Mouse (Mus musculus) regulatory T cell (primary cell): ENCODE results near the gene Pafah1b3.

Source experiments
- in situ Hi-C: fragments of 300-600 bp; cut with MboI, MseI; formaldehyde crosslinking; loops from one replicate; pipeline ENCODE4 v1.15.1; 2025; ENCODE audit warnings: high pct_unique_total_duplicates

Gene Pafah1b3

GRCm38 (mm10) chr7:25269545-25270271, 28.1 kb downstream of the Pafah1b3 start:
- in situ Hi-C loops = loop anchor here (5.0 to 25.0 kb wide), 2 partner anchors 137 to 1918 kb away; partner anchors contain the start of genes BC024978, Gm21983, Mia and Rab4b

GRCm38 (mm10) chr7:25269029-25269428, 28.8 kb downstream of the Pafah1b3 start:
- in situ Hi-C loops = loop anchor here (25.0 kb wide), 1 partner anchor 1918 kb away; the partner anchor contains the start of genes BC024978, Gm21983, Mia and Rab4b

- in situ Hi-C loops = loop anchor here (25.0 kb wide), 1 partner anchor 1919 kb away; the partner anchor contains the start of genes BC024978, Gm21983, Mia and Rab4b
Observed at GRCm38 (mm10) chr7:25268588-25268987, 29.2 kb downstream of the Pafah1b3 start.

GRCm38 (mm10) chr7:25267751-25268463, 29.9 kb downstream of the Pafah1b3 start:
- in situ Hi-C loops = loop anchor here (25.0 kb wide), 1 partner anchor 1919 kb away; the partner anchor contains the start of genes BC024978, Gm21983, Mia and Rab4b

- in situ Hi-C loops = loop anchor here (25.0 kb wide), 1 partner anchor 1920 kb away; the partner anchor contains the start of genes BC024978, Gm21983, Mia and Rab4b
Observed at GRCm38 (mm10) chr7:25267301-25267750, 30.5 kb downstream of the Pafah1b3 start, which contains the start of gene Cic. TSS of gene Cic (plus strand) at chr7:25267704.

- in situ Hi-C loops = loop anchor here (25.0 kb wide), 1 partner anchor 1921 kb away; the partner anchor contains the start of genes BC024978, Gm21983, Mia and Rab4b
Observed at GRCm38 (mm10) chr7:25266180-25266962, 31.4 kb downstream of the Pafah1b3 start.

GRCm38 (mm10) chr7:25265743-25266142, 32.0 kb downstream of the Pafah1b3 start:
- in situ Hi-C loops = loop anchor here (25.0 kb wide), 1 partner anchor 1922 kb away; the partner anchor contains the start of genes BC024978, Gm21983, Mia and Rab4b

GRCm38 (mm10) chr7:25263968-25264870, 33.6 kb downstream of the Pafah1b3 start:
- in situ Hi-C loops = loop anchor here (25.0 kb wide), 1 partner anchor 1923 kb away; the partner anchor contains the start of genes BC024978, Gm21983, Mia and Rab4b

- in situ Hi-C loops = loop anchor here (25.0 kb wide), 1 partner anchor 1925 kb away; the partner anchor contains the start of genes BC024978, Gm21983, Mia and Rab4b
Observed at GRCm38 (mm10) chr7:25261896-25262295, 35.9 kb downstream of the Pafah1b3 start.

GRCm38 (mm10) chr7:25251822-25252221, 46.0 kb downstream of the Pafah1b3 start:
- in situ Hi-C loops = loop anchor here (25.0 kb wide), 1 partner anchor 1935 kb away; the partner anchor contains the start of genes BC024978, Gm21983, Mia and Rab4b

- in situ Hi-C loops = loop anchor here (25.0 kb wide), 1 partner anchor 1936 kb away; the partner anchor contains the start of genes BC024978, Gm21983, Mia and Rab4b
Observed at GRCm38 (mm10) chr7:25251071-25251791, 46.6 kb downstream of the Pafah1b3 start.

- in situ Hi-C loops = loop anchor here (25.0 kb wide), 1 partner anchor 1937 kb away; the partner anchor contains the start of genes BC024978, Gm21983, Mia and Rab4b
Observed at GRCm38 (mm10) chr7:25250141-25250972, 47.4 kb downstream of the Pafah1b3 start, which contains the start of gene Erf. TSS of gene Erf (minus strand) at chr7:25250761.

- in situ Hi-C loops = loop anchor here (25.0 kb wide), 1 partner anchor 1938 kb away; the partner anchor contains the start of genes BC024978, Gm21983, Mia and Rab4b
Observed at GRCm38 (mm10) chr7:25249314-25250140, 48.3 kb downstream of the Pafah1b3 start.

- in situ Hi-C loops = no loop called here
Observed at GRCm38 (mm10) chr7:25248846-25249313, 48.9 kb downstream of the Pafah1b3 start.

- in situ Hi-C loops = no loop called here
Observed at GRCm38 (mm10) chr7:25248018-25248647, 49.7 kb downstream of the Pafah1b3 start.

- in situ Hi-C loops = no loop called here
Observed at GRCm38 (mm10) chr7:25247498-25247897, 50.3 kb downstream of the Pafah1b3 start.
